Mouse (Mus musculus): ENCODE data around the gene Rps25. TPM values are rescaled to one million over a fixed set of nuclear protein-coding genes. Genes with fewer than 3 reads are reported as not detected.

The Rps25 gene
- polyA plus RNA-seq, 1 experiment from 2014 or later, result 952 TPM

GRCm38 (mm10) chr9:44379862-44380261, 27.1 kb upstream of the Rps25 start:
- Histone ChIP-seq H3K4me3 (replicated peaks) (peak overlapping the region; percentile 71), H3K4me1 (replicated peaks) (peaks cover 35% of the 10 kb centered on the region), H3K36me3 (replicated peaks) (peaks cover 42% of the 10 kb centered on the region), H3K9me3 (replicated peaks) (no peaks in the 10 kb centered on the region), H3K27me3 (no peaks in the 10 kb centered on the region), H3K4me2 (peak overlapping the region; percentile 93), H3K9ac (peak overlapping the region; percentile 80), H3K27ac (replicated peaks) (peak overlapping the region; percentile 78)
- 0 out of 2 replicates have a peak, but pooled peaks have one; percentile 5 for ATAC-seq (ENCODE audit: insufficient read depth)
- WGBS (ENCODE audit: insufficient replicate concordance), result 4% methylated on average over 15 of the region's 15 CpGs

DNA sequence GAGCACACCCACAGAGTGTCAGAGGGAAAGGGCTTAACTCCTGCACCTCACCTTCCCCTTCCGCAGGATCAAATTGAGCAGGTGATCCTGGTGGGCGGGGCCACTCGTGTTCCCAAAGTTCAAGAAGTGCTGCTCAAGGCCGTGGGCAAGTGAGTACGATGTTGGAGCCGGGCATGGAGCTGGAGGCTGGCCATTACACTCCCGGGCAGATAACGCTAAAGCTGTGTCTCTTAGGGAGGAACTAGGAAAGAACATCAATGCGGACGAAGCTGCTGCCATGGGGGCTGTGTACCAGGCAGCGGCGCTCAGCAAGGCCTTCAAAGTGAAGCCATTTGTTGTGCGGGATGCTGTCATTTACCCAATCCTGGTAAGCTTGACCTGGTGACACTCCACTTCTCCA, 22.3 kb upstream of the Rps25 start:
- Histone ChIP-seq H3K27ac (replicated peaks) (no peak overlapping the region), H3K9me3 (replicated peaks) (no peaks in the 10 kb centered on the region), H3K4me1 (replicated peaks) (peaks cover 18% of the 10 kb centered on the region), H3K36me3 (replicated peaks) (peaks cover 88% of the 10 kb centered on the region), H3K27me3 (no peaks in the 10 kb centered on the region), H3K4me2 (no peak overlapping the region), H3K9ac (no peak overlapping the region), H3K4me3 (replicated peaks) (no peak overlapping the region)
- 83% methylated on average over 13 of the region's 13 CpGs for WGBS (ENCODE audit: insufficient replicate concordance)
- ATAC-seq (ENCODE audit: insufficient read depth), result no peak

DNA sequence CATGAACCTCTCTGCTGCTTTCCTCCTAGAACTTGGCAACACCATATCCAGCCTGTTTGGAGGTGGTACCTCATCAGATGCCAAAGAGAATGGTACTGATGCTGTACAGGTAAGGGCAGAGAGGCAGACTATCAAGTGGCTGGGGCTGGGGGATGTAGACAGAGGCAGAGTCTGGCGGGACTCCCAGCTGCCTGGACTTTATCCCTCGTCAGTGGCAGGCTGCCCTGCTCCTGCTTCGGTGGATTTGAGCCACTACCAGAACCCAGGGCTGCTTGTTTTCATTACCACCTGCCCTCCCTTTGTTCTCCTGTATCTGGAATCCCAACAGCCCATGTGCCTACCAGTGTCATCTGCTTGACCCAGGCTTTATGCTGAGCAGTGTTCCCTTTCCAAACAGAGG, 19.7 kb upstream of the Rps25 start:
- Histone ChIP-seq H3K4me2 (no peak overlapping the region), H3K27ac (replicated peaks) (no peak overlapping the region), H3K4me1 (replicated peaks) (no peaks in the 10 kb centered on the region), H3K4me3 (replicated peaks) (no peak overlapping the region), H3K9me3 (replicated peaks) (no peaks in the 10 kb centered on the region), H3K27me3 (no peaks in the 10 kb centered on the region), H3K36me3 (replicated peaks) (peaks cover 93% of the 10 kb centered on the region), H3K9ac (no peak overlapping the region)
- no peak for ATAC-seq (ENCODE audit: insufficient read depth)
- 69% methylated on average over 3 of the region's 3 CpGs for WGBS (ENCODE audit: insufficient replicate concordance)

DNA sequence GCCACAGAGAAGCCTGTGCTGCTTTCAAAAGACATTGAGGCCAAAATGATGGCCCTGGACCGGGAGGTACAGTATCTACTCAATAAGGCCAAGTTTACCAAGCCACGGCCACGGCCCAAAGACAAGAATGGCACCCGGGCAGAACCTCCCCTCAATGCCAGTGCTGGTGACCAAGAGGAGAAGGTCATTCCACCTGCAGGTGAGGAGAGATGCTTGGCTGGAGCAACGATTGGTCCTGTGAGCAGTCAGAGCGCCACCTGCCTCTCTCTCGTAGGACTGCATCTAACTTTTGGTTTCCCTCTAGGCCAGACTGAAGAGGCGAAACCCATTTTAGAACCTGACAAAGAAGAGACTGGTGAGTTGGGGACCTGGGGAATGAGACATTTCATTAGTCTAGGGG, 17.7 kb upstream of the Rps25 start:
- Histone ChIP-seq H3K4me2 (no peak overlapping the region), H3K9me3 (replicated peaks) (no peaks in the 10 kb centered on the region), H3K9ac (no peak overlapping the region), H3K27me3 (no peaks in the 10 kb centered on the region), H3K27ac (replicated peaks) (no peak overlapping the region), H3K36me3 (replicated peaks) (peaks cover 81% of the 10 kb centered on the region), H3K4me3 (replicated peaks) (no peak overlapping the region), H3K4me1 (replicated peaks) (no peaks in the 10 kb centered on the region)
- 50% methylated on average over 8 of the region's 8 CpGs for WGBS (ENCODE audit: insufficient replicate concordance)
- ATAC-seq (ENCODE audit: insufficient read depth), result no peak

- Histone ChIP-seq H3K27me3 (no peaks in the 10 kb centered on the region), H3K4me2 (no peak overlapping the region)
These were observed 15.5 kb upstream of the Rps25 start for GRCm38 (mm10) chr9:44391466-44391865.

GRCm38 (mm10) chr9:44396684-44397411, 10.1 kb upstream of the Rps25 start, which contains the start of gene Slc37a4:
Slc37a4 (plus strand) TSS chr9:44396852.
- Histone ChIP-seq H3K4me1 (replicated peaks) (peaks cover 59% of the 10 kb centered on the region), H3K36me3 (replicated peaks) (peaks cover 38% of the 10 kb centered on the region), H3K4me3 (replicated peaks) (peak within 1 kb of the TSS; percentile 89), H3K27ac (replicated peaks) (peak within 1 kb of the TSS; percentile 93), H3K27me3 (no peaks in the 10 kb centered on the region), H3K4me2 (peak within 1 kb of the TSS; percentile 99), H3K9me3 (replicated peaks) (no peaks in the 10 kb centered on the region), H3K9ac (peak within 1 kb of the TSS; percentile 91)
- under 1% methylated on average over 43 of the region's 43 CpGs for WGBS (ENCODE audit: insufficient replicate concordance)
- ATAC-seq (ENCODE audit: insufficient read depth), result peak; percentile 98

More at GRCm38 (mm10) chr9:44391466-44391865, 15.5 kb upstream of the Rps25 start:
- H3K4me3 ChIP-seq (replicated peaks), result no peak overlapping the region
- H3K9me3 ChIP-seq (replicated peaks), result no peaks in the 10 kb centered on the region
- 28% methylated on average over 4 of the region's 4 CpGs for WGBS (ENCODE audit: insufficient replicate concordance)
- H3K27ac ChIP-seq (replicated peaks), result no peak overlapping the region
- H3K9ac ChIP-seq, result no peak overlapping the region
- H3K4me1 ChIP-seq (replicated peaks), result peaks cover 7% of the 10 kb centered on the region
- ATAC-seq (ENCODE audit: insufficient read depth), result 0 out of 2 replicates have a peak, but pooled peaks have one; percentile 16
- peaks cover 59% of the 10 kb centered on the region for H3K36me3 ChIP-seq (replicated peaks)

DNA sequence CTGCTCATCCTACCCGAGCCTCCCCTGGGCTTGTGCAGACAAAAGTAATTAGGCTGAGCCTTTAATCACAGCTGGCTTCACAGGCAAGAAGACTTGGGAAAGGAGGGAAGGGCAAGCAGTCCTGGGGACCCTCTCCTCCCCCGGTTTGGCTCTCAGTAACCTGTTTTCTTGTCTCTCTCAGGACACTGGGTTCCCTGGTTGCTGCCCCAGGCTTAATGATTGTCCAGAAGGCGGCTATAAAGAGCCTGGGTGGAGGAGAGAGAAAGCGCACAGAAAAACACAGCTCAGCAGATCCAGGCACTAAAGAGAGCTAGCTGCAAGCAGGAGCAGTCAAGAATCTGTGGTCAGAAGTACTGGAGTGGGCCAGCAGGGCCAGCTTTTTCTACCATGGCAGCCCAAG, 8.9 kb upstream of the Rps25 start:
- WGBS (ENCODE audit: insufficient replicate concordance), result 33% methylated on average over 4 of the region's 4 CpGs
- H3K27ac ChIP-seq (replicated peaks), result peak overlapping the region; percentile 93
- peak overlapping the region; percentile 89 for H3K4me3 ChIP-seq (replicated peaks)
- no peak for ATAC-seq (ENCODE audit: insufficient read depth)
- peaks cover 60% of the 10 kb centered on the region for H3K4me1 ChIP-seq (replicated peaks)
- H3K27me3 ChIP-seq, result no peaks in the 10 kb centered on the region
- no peaks in the 10 kb centered on the region for H3K9me3 ChIP-seq (replicated peaks)
- H3K4me2 ChIP-seq, result peak overlapping the region; percentile 99
- H3K9ac ChIP-seq, result peak overlapping the region; percentile 91
- H3K36me3 ChIP-seq (replicated peaks), result peaks cover 42% of the 10 kb centered on the region

- Histone ChIP-seq H3K9me3 (replicated peaks) (no peaks in the 10 kb centered on the region), H3K9ac (peak overlapping the region; percentile 91), H3K27me3 (no peaks in the 10 kb centered on the region), H3K4me2 (peak overlapping the region; percentile 99), H3K36me3 (replicated peaks) (peaks cover 46% of the 10 kb centered on the region), H3K27ac (replicated peaks) (peak overlapping the region; percentile 93), H3K4me3 (replicated peaks) (peak overlapping the region; percentile 89), H3K4me1 (replicated peaks) (peaks cover 60% of the 10 kb centered on the region)
- WGBS (ENCODE audit: insufficient replicate concordance), result 75% methylated on average over 9 of the region's 9 CpGs
- no peak for ATAC-seq (ENCODE audit: insufficient read depth)
These were observed 8.4 kb upstream of the Rps25 start for GRCm38 (mm10) chr9:44398551-44398950.

- Histone ChIP-seq H3K9ac (peak overlapping the region; percentile 91), H3K4me2 (peak overlapping the region; percentile 99), H3K27ac (replicated peaks) (0 out of 2 replicates have a peak overlapping the region, but pooled peaks have one; percentile 93), H3K9me3 (replicated peaks) (no peaks in the 10 kb centered on the region), H3K4me3 (replicated peaks) (peak overlapping the region; percentile 89), H3K36me3 (replicated peaks) (peaks cover 53% of the 10 kb centered on the region), H3K4me1 (replicated peaks) (peaks cover 60% of the 10 kb centered on the region), H3K27me3 (no peaks in the 10 kb centered on the region)
- WGBS (ENCODE audit: insufficient replicate concordance), result 84% methylated on average over 13 of the region's 13 CpGs
- no peak for ATAC-seq (ENCODE audit: insufficient read depth)
These were observed 7.7 kb upstream of the Rps25 start for GRCm38 (mm10) chr9:44399114-44399794.

GRCm38 (mm10) chr9:44399795-44400114, 7.2 kb upstream of the Rps25 start:
- H3K36me3 ChIP-seq (replicated peaks), result peaks cover 58% of the 10 kb centered on the region
- H3K4me1 ChIP-seq (replicated peaks), result peaks cover 60% of the 10 kb centered on the region
- no peaks in the 10 kb centered on the region for H3K9me3 ChIP-seq (replicated peaks)
- H3K4me2 ChIP-seq, result peak overlapping the region; percentile 99
- H3K4me3 ChIP-seq (replicated peaks), result peak overlapping the region; percentile 89; the same call in 1 of the 2 replicates
- H3K27ac ChIP-seq (replicated peaks), result no peak overlapping the region
- ATAC-seq (ENCODE audit: insufficient read depth), result no peak
- H3K9ac ChIP-seq, result no peak overlapping the region
- no peaks in the 10 kb centered on the region for H3K27me3 ChIP-seq
- 79% methylated on average over 6 of the region's 6 CpGs for WGBS (ENCODE audit: insufficient replicate concordance)

GRCm38 (mm10) chr9:44401081-44401480, 5.9 kb upstream of the Rps25 start:
- Histone ChIP-seq H3K4me1 (replicated peaks) (peaks cover 63% of the 10 kb centered on the region), H3K9ac (no peak overlapping the region), H3K4me3 (replicated peaks) (no peak overlapping the region), H3K9me3 (replicated peaks) (no peaks in the 10 kb centered on the region), H3K27me3 (no peaks in the 10 kb centered on the region), H3K4me2 (no peak overlapping the region), H3K36me3 (replicated peaks) (peaks cover 61% of the 10 kb centered on the region), H3K27ac (replicated peaks) (peak overlapping the region; percentile 66)
- 69% methylated on average over 4 of the region's 4 CpGs for WGBS (ENCODE audit: insufficient replicate concordance)
- ATAC-seq (ENCODE audit: insufficient read depth), result no peak
